Mouse (Mus musculus) ES-Bruce4 (cell line): ENCODE data around the gene Tfg.

Experiments used
- CTCF ChIP-seq: IDR thresholded peaks from one replicate; pipeline ENCODE4 v1.8.1; 2011; ENCODE audit warnings: low read depth, low read length
- EP300 ChIP-seq: IDR thresholded peaks from 2 replicates; pipeline ENCODE4 v1.6.1; 2011; ENCODE audit warnings: low read depth, low read length; ENCODE audit not compliant: insufficient read depth
- POLR2A ChIP-seq: IDR thresholded peaks from one replicate; pipeline ENCODE4 v1.8.1; 2011; ENCODE audit warnings: low read length; ENCODE audit not compliant: insufficient read depth

- TF ChIP-seq CTCF (no peak), EP300 (no peak), POLR2A (no peak)
Measured at GRCm38 (mm10) chr16:56729060-56729459, 11.8 kb upstream of the Tfg start.
